Mouse (Mus musculus): ENCODE results near the gene Ptprf.

GRCm38 (mm10) chr4:118275601-118276519 lies 15.3 kb downstream of the Ptprf start:
- no peak for TF ChIP-seq POLR2A (IDR thresholded peaks at IDR 0.05; ENCODE audit: extremely low read depth, insufficient read depth, low read length)
- no peak for TF ChIP-seq CTCF (IDR thresholded peaks at IDR 0.05; ENCODE audit: extremely low read depth, insufficient read depth, low read length)

All from cortical plate, adult 2 months (tissue).